Mouse (Mus musculus) left cerebral cortex, postnatal 10 days (tissue): ENCODE data around the gene Tmem234. TPM values are rescaled to one million over a fixed set of nuclear protein-coding genes. Genes with fewer than 3 reads are reported as not detected.

Experiments used
- DNase-seq, 2 experiments: peaks; one replicate each; pipeline ENCODE4 v3.0.0; 2021 to 2022; ENCODE audit warnings: low spot score in 2 of 2, mixed read lengths in 1 of 2; ENCODE audit errors: extremely low spot score in 1 of 2
- intact Hi-C: fragments of 180-260 bp; cut with DNase I; formaldehyde crosslinking; loops from one replicate; pipeline ENCODE4 v1.15.1; 2025
- total RNA-seq, 2 experiments: library from RNA; stranded (reverse); gene quantifications; 2 replicates each; pipeline ENCODE4 v1.2.3; 2021

Tmem234 gene
- total RNA-seq, 2 experiments from 2014 or later, result 110 TPM

- intact Hi-C loops, result no loop called here
- peak; percentile 96 to 97 for DNase-seq
These were observed 18.6 kb downstream of the Tmem234 start, which contains the start of gene Iqcc for GRCm38 (mm10) chr4:129618786-129619691. Gene Iqcc, minus strand, starts transcription at chr4:129619099.

- intact Hi-C loops, result no loop called here
- no peak for DNase-seq
These were observed 20.2 kb downstream of the Tmem234 start for GRCm38 (mm10) chr4:129620419-129621282.

GRCm38 (mm10) chr4:129621283-129621841, 20.9 kb downstream of the Tmem234 start:
- intact Hi-C loops, result no loop called here
- no peak for DNase-seq

- DNase-seq, result no peak
- intact Hi-C loops, result no loop called here
These were observed 21.8 kb downstream of the Tmem234 start for GRCm38 (mm10) chr4:129622120-129622802.

- DNase-seq, result no peak
- intact Hi-C loops, result no loop called here
These were observed 22.5 kb downstream of the Tmem234 start for GRCm38 (mm10) chr4:129622803-129623535.

GRCm38 (mm10) chr4:129623681-129624091, 23.2 kb downstream of the Tmem234 start, which contains the start of gene Ccdc28b:
Gene Ccdc28b, minus strand, starts transcription at chr4:129623947.
- intact Hi-C loops, result no loop called here
- DNase-seq, result peak in 1 of 2 experiments; percentile 55

GRCm38 (mm10) chr4:129624281-129625028, 24.0 kb downstream of the Tmem234 start:
- intact Hi-C loops, result no loop called here
- DNase-seq, result peak; percentile 91 to 93

- DNase-seq, result peak; percentile 57 to 81
- intact Hi-C loops, result no loop called here
These were observed 24.5 kb downstream of the Tmem234 start for GRCm38 (mm10) chr4:129625029-129625370.

GRCm38 (mm10) chr4:129625496-129625895, 25.0 kb downstream of the Tmem234 start:
- no peak for DNase-seq

GRCm38 (mm10) chr4:129626035-129626434, 25.6 kb downstream of the Tmem234 start:
- no peak for DNase-seq
- intact Hi-C loops, result no loop called here

More at GRCm38 (mm10) chr4:129625496-129625895, 25.0 kb downstream of the Tmem234 start:
- intact Hi-C loops, result no loop called here

GRCm38 (mm10) chr4:129630944-129631343, 30.5 kb downstream of the Tmem234 start:
- intact Hi-C loops, result no loop called here
- DNase-seq, result no peak

- intact Hi-C loops, result no loop called here
- DNase-seq, result no peak
These were observed 31.4 kb downstream of the Tmem234 start for GRCm38 (mm10) chr4:129631867-129632266.

GRCm38 (mm10) chr4:129633852-129634251, 33.4 kb downstream of the Tmem234 start:
- intact Hi-C loops, result no loop called here
- no peak for DNase-seq

GRCm38 (mm10) chr4:129639221-129639620, 38.8 kb downstream of the Tmem234 start:
- intact Hi-C loops, result no loop called here

GRCm38 (mm10) chr4:129640101-129640637, 39.7 kb downstream of the Tmem234 start:
- peak in 1 of 2 experiments; percentile 73 for DNase-seq
- intact Hi-C loops, result no loop called here

More at GRCm38 (mm10) chr4:129639221-129639620, 38.8 kb downstream of the Tmem234 start:
- no peak for DNase-seq

GRCm38 (mm10) chr4:129640638-129641467, 40.4 kb downstream of the Tmem234 start, which contains the start of gene Txlna:
Gene Txlna, minus strand, starts transcription at chr4:129641065.
- intact Hi-C loops, result no loop called here
- peak; percentile 97 to 98 for DNase-seq
